Mouse (Mus musculus) hindbrain, embryonic 14.5 days (tissue): ENCODE results near the gene Thada. TPM values are rescaled to one million over a fixed set of nuclear protein-coding genes. Genes with fewer than 3 reads are reported as not detected.

Source experiments
- ATAC-seq: fragments of 200-750 bp; cut with Nextera tagmentation; 2 replicates; pipeline ENCODE4 v1.8.0; 2017; ENCODE audit warnings: moderate number of reproducible peaks, mild to moderate bottlenecking, moderate TSS enrichment, moderate library complexity; ENCODE audit not compliant: low FRiP score
- DNase-seq: peaks from one replicate; pipeline ENCODE4 v3.0.0-alpha.2; 2015; ENCODE audit warnings: low spot score
- H3K27ac ChIP-seq: fragments of 300-500 bp; sonication (generic); 2 replicates; pipeline ENCODE4 v1.5.1; 2014; ENCODE audit warnings: mild to moderate bottlenecking, moderate library complexity
- H3K27me3 ChIP-seq: fragments of 300-500 bp; sonication (generic); 2 replicates; pipeline ENCODE4 v1.6.1; 2014; ENCODE audit warnings: mild to moderate bottlenecking, low read length, mixed read lengths; ENCODE audit not compliant: control insufficient read depth, insufficient read depth
- H3K36me3 ChIP-seq: fragments of 300-500 bp; sonication (generic); replicated peaks from 2 replicates; pipeline ENCODE4 v1.6.1; 2014; ENCODE audit not compliant: control insufficient read depth, insufficient read depth
- H3K4me1 ChIP-seq: fragments of 300-500 bp; sonication (generic); replicated peaks from 2 replicates; pipeline ENCODE4 v1.6.1; 2014; ENCODE audit warnings: antibody characterized with exemption, low read length, mixed read lengths; ENCODE audit not compliant: control insufficient read depth, insufficient read depth
- H3K4me2 ChIP-seq: fragments of 300-500 bp; sonication (generic); replicated peaks from 2 replicates; pipeline ENCODE4 v1.6.1; 2014; ENCODE audit warnings: mild to moderate bottlenecking, moderate library complexity
- H3K4me3 ChIP-seq: fragments of 300-500 bp; sonication (generic); replicated peaks from 2 replicates; pipeline ENCODE4 v1.5.1; 2014; ENCODE audit warnings: mild to moderate bottlenecking, low read length
- H3K9ac ChIP-seq: fragments of 300-500 bp; sonication (generic); 2 replicates; pipeline ENCODE4 v1.6.1; 2014
- H3K9me3 ChIP-seq: fragments of 300-500 bp; sonication (generic); 2 replicates; pipeline ENCODE4 v1.6.1; 2016; ENCODE audit warnings: low read length; ENCODE audit not compliant: control insufficient read depth
- WGBS: fragments of 180-500 bp; shearing (Covaris S2); extraction: QIAGEN DNeasy Blood & Tissue Kit; methylation state at CpG from one replicate; pipeline ENCODE4 v1.1.7; 2014; 5-methylcytosine and 5-hydroxymethylcytosine counted together
- polyA plus RNA-seq: library from polyadenylated mRNA; unstranded; fragments of >200 nt; fragmentation: Nextera tagmentation; extraction: Ambion mirVana; gene quantifications from 2 replicates; pipeline ENCODE4 v1.2.1, GENCODE M21; 2014

Thada gene
- polyA plus RNA-seq, 1 experiment from 2014 or later, result 9.0 TPM

GRCm38 (mm10) chr17:84330986-84331385 lies 135.0 kb downstream of the Thada start:
- Histone ChIP-seq H3K9ac (no peak overlapping the region), H3K4me1 (no peaks in the 10 kb centered on the region), H3K9me3 (no peaks in the 10 kb centered on the region), H3K27me3 (no peaks in the 10 kb centered on the region), H3K36me3 (peaks cover 6% of the 10 kb centered on the region; the same call in 1 of the 2 replicates), H3K4me3 (no peak overlapping the region), H3K27ac (no peak overlapping the region), H3K4me2 (no peak overlapping the region)
- no peak for DNase-seq
- 67% methylated on average over 8 of the region's 8 CpGs for WGBS
- no peak for ATAC-seq

GRCm38 (mm10) chr17:84330506-84330905 lies 135.5 kb downstream of the Thada start:
- ATAC-seq (no peak), DNase-seq (no peak)
- H3K27me3 ChIP-seq, result no peaks in the 10 kb centered on the region
- H3K9me3 ChIP-seq, result no peaks in the 10 kb centered on the region
- no peak overlapping the region for H3K4me2 ChIP-seq
- H3K36me3 ChIP-seq, result 0 out of 2 replicates have a peak, but pooled peaks cover 2% of the 10 kb centered on the region
- H3K27ac ChIP-seq, result no peak overlapping the region
- H3K9ac ChIP-seq, result no peak overlapping the region
- no peak overlapping the region for H3K4me3 ChIP-seq
- WGBS, result 95% methylated on average over 6 of the region's 6 CpGs
- H3K4me1 ChIP-seq, result no peaks in the 10 kb centered on the region

- no peaks in the 10 kb centered on the region for H3K27me3 ChIP-seq
- ATAC-seq (no peak), DNase-seq (no peak)
- no peak overlapping the region for H3K4me3 ChIP-seq
- no peaks in the 10 kb centered on the region for H3K36me3 ChIP-seq
- no peak overlapping the region for H3K9ac ChIP-seq
- no peaks in the 10 kb centered on the region for H3K4me1 ChIP-seq
- 90% methylated on average over 4 of the region's 4 CpGs for WGBS
- no peak overlapping the region for H3K27ac ChIP-seq
- no peak overlapping the region for H3K4me2 ChIP-seq
- H3K9me3 ChIP-seq, result no peaks in the 10 kb centered on the region
Observed at GRCm38 (mm10) chr17:84329906-84330470, 136.0 kb downstream of the Thada start.

GRCm38 (mm10) chr17:84328526-84328925 lies 137.5 kb downstream of the Thada start:
- H3K27ac ChIP-seq, result no peak overlapping the region
- no peak for DNase-seq
- H3K4me1 ChIP-seq, result no peaks in the 10 kb centered on the region
- WGBS, result 81% methylated on average over 2 of the region's 2 CpGs
- no peak overlapping the region for H3K4me2 ChIP-seq
- H3K36me3 ChIP-seq, result no peaks in the 10 kb centered on the region
- H3K9me3 ChIP-seq, result no peaks in the 10 kb centered on the region
- no peak overlapping the region for H3K4me3 ChIP-seq
- ATAC-seq, result no peak
- H3K27me3 ChIP-seq, result no peaks in the 10 kb centered on the region
- H3K9ac ChIP-seq, result no peak overlapping the region

GRCm38 (mm10) chr17:84327051-84327925 lies 138.7 kb downstream of the Thada start:
- DNase-seq, result no peak
- 64% methylated on average over 9 of the region's 12 CpGs for WGBS

GRCm38 (mm10) chr17:84322176-84322575 lies 143.8 kb downstream of the Thada start:
- 90% methylated on average over 4 of the region's 4 CpGs for WGBS
- no peaks in the 10 kb centered on the region for H3K4me1 ChIP-seq

More at GRCm38 (mm10) chr17:84327051-84327925, 138.7 kb downstream of the Thada start:
- Histone ChIP-seq H3K27me3 (no peaks in the 10 kb centered on the region), H3K4me2 (no peak overlapping the region), H3K4me3 (no peak overlapping the region), H3K4me1 (no peaks in the 10 kb centered on the region), H3K9me3 (no peaks in the 10 kb centered on the region), H3K36me3 (no peaks in the 10 kb centered on the region), H3K9ac (no peak overlapping the region), H3K27ac (no peak overlapping the region)
- no peak for ATAC-seq

GRCm38 (mm10) chr17:84321351-84321750 lies 144.7 kb downstream of the Thada start:
- Histone ChIP-seq H3K9me3 (no peaks in the 10 kb centered on the region), H3K9ac (no peak overlapping the region)
- no peak for DNase-seq

More at GRCm38 (mm10) chr17:84322176-84322575, 143.8 kb downstream of the Thada start:
- H3K9ac ChIP-seq, result no peak overlapping the region
- no peak overlapping the region for H3K4me3 ChIP-seq
- no peaks in the 10 kb centered on the region for H3K9me3 ChIP-seq
- H3K27ac ChIP-seq, result no peak overlapping the region
- DNase-seq (no peak), ATAC-seq (no peak)
- no peak overlapping the region for H3K4me2 ChIP-seq
- no peaks in the 10 kb centered on the region for H3K36me3 ChIP-seq
- H3K27me3 ChIP-seq, result no peaks in the 10 kb centered on the region

GRCm38 (mm10) chr17:84320576-84320975 lies 145.4 kb downstream of the Thada start:
- Histone ChIP-seq H3K4me1 (no peaks in the 10 kb centered on the region), H3K9ac (no peak overlapping the region), H3K27ac (no peak overlapping the region), H3K36me3 (no peaks in the 10 kb centered on the region), H3K27me3 (no peaks in the 10 kb centered on the region), H3K9me3 (no peaks in the 10 kb centered on the region), H3K4me2 (no peak overlapping the region), H3K4me3 (no peak overlapping the region)
- DNase-seq (no peak), ATAC-seq (no peak)
- WGBS, result 97% methylated on average over 1 of the region's 1 CpGs

More at GRCm38 (mm10) chr17:84321351-84321750, 144.7 kb downstream of the Thada start:
- H3K4me3 ChIP-seq, result no peak overlapping the region
- no peak overlapping the region for H3K4me2 ChIP-seq
- H3K36me3 ChIP-seq, result no peaks in the 10 kb centered on the region
- H3K4me1 ChIP-seq, result no peaks in the 10 kb centered on the region
- no peaks in the 10 kb centered on the region for H3K27me3 ChIP-seq
- WGBS, result 91% methylated on average over 5 of the region's 5 CpGs
- no peak overlapping the region for H3K27ac ChIP-seq
- no peak for ATAC-seq

GRCm38 (mm10) chr17:84314341-84314740 lies 151.7 kb downstream of the Thada start:
- Histone ChIP-seq H3K9ac (no peak overlapping the region), H3K36me3 (peaks cover 5% of the 10 kb centered on the region), H3K27ac (no peak overlapping the region), H3K4me2 (no peak overlapping the region), H3K9me3 (no peaks in the 10 kb centered on the region), H3K27me3 (no peaks in the 10 kb centered on the region), H3K4me1 (no peaks in the 10 kb centered on the region), H3K4me3 (no peak overlapping the region)
- no peak for DNase-seq
- no peak for ATAC-seq
- WGBS, result 88% methylated on average over 7 of the region's 7 CpGs
